Mouse (Mus musculus) frontal cortex, postnatal 36 days (tissue): ENCODE measurements around the gene Aldh1a2.

Source experiments
- DNase-seq, 2 experiments: peaks; one replicate each; pipeline ENCODE4 v3.0.0; 2022; ENCODE audit warnings: low spot score in 2 of 2

The Aldh1a2 gene

GRCm38 (mm10) chr9:71289810-71290209 lies 74.2 kb downstream of the Aldh1a2 start:
- no peak for DNase-seq

- DNase-seq, result no peak
Observed at GRCm38 (mm10) chr9:71290730-71291129, 75.1 kb downstream of the Aldh1a2 start.

- DNase-seq, result no peak
Observed at GRCm38 (mm10) chr9:71295501-71295900, 79.9 kb downstream of the Aldh1a2 start.

- no peak for DNase-seq
Observed at GRCm38 (mm10) chr9:71303594-71303993, 88.0 kb downstream of the Aldh1a2 start.

GRCm38 (mm10) chr9:71307106-71307789 lies 91.7 kb downstream of the Aldh1a2 start:
- no peak for DNase-seq

- DNase-seq, result no peak
Observed at GRCm38 (mm10) chr9:71315960-71316359, 100.4 kb downstream of the Aldh1a2 start.

- no peak for DNase-seq
Observed at GRCm38 (mm10) chr9:71317096-71317920, 101.7 kb downstream of the Aldh1a2 start.

GRCm38 (mm10) chr9:71317921-71318241 lies 102.3 kb downstream of the Aldh1a2 start:
- DNase-seq, result no peak

- DNase-seq, result no peak
Observed at GRCm38 (mm10) chr9:71319776-71320175, 104.2 kb downstream of the Aldh1a2 start.

GRCm38 (mm10) chr9:71320246-71321155 lies 104.9 kb downstream of the Aldh1a2 start:
- no peak for DNase-seq

GRCm38 (mm10) chr9:71321436-71321835 lies 105.8 kb downstream of the Aldh1a2 start:
- no peak for DNase-seq

- no peak for DNase-seq
Observed at GRCm38 (mm10) chr9:71321871-71322270, 106.3 kb downstream of the Aldh1a2 start.

GRCm38 (mm10) chr9:71323303-71323952 lies 107.8 kb downstream of the Aldh1a2 start:
- DNase-seq, result no peak

- no peak for DNase-seq
Observed at GRCm38 (mm10) chr9:71324060-71324459, 108.5 kb downstream of the Aldh1a2 start.

GRCm38 (mm10) chr9:71326261-71326660 lies 110.7 kb downstream of the Aldh1a2 start:
- DNase-seq, result no peak

GRCm38 (mm10) chr9:71331661-71332060 lies 116.1 kb downstream of the Aldh1a2 start:
- no peak for DNase-seq

GRCm38 (mm10) chr9:71336674-71337073 lies 121.1 kb downstream of the Aldh1a2 start:
- DNase-seq, result no peak

GRCm38 (mm10) chr9:71337425-71337824 lies 121.8 kb downstream of the Aldh1a2 start:
- no peak for DNase-seq

- DNase-seq, result no peak
Observed at GRCm38 (mm10) chr9:71340116-71340515, 124.5 kb downstream of the Aldh1a2 start.
